In genomic region chr5:37244161-37244560, GRCm38 (mm10) we compare ENCODE assay signal across 8 mouse cellular contexts. TPM values are rescaled to one million over a fixed set of nuclear protein-coding genes. Genes with fewer than 3 reads are reported as not detected.
DNase-seq lines count a peak whose midpoint lies in the region; ATAC-seq lines count a peak whose summit lies in the region.

No protein-coding gene starts in this region.

- H3K4me3 ChIP-seq in hindbrain, embryonic 11.5 days (ENCODE audit: low read depth, low read length) = peak overlapping the region; percentile 52
- peak overlapping the region; percentile 77 for H3K4me3 ChIP-seq in midbrain, embryonic 11.5 days (ENCODE audit: low read depth, low read length)

- H3K9ac ChIP-seq in hindbrain, embryonic 11.5 days (ENCODE audit: low read depth, low read length) = peak overlapping the region; percentile 70
- no peak overlapping the region; the same call in 1 of the 2 replicates for H3K9ac ChIP-seq in midbrain, embryonic 11.5 days (ENCODE audit: low read length)

- peak overlapping the region; percentile 92 for H3K27ac ChIP-seq in hindbrain, embryonic 11.5 days (ENCODE audit: low read depth, low read length)
- H3K27ac ChIP-seq in midbrain, embryonic 11.5 days (ENCODE audit: low read depth, low read length) = peak overlapping the region; percentile 12; the same call in 1 of the 2 replicates

- under 1% methylated on average over 13 of the region's 13 CpGs for WGBS in hindbrain, embryonic 11.5 days
- 3% methylated on average over 13 of the region's 13 CpGs for WGBS in midbrain, embryonic 11.5 days

- ATAC-seq in hindbrain, embryonic 11.5 days (ENCODE audit: low FRiP score) = peak; percentile 51
- ATAC-seq in midbrain, embryonic 11.5 days (ENCODE audit: low FRiP score) = peak; percentile 36

- H3K4me1 ChIP-seq in hindbrain, embryonic 11.5 days (replicated peaks; ENCODE audit: control insufficient read depth, insufficient read depth, low read length) = peaks cover 5% of the 10 kb centered on the region; the same call in 1 of the 2 replicates
- H3K4me1 ChIP-seq in midbrain, embryonic 11.5 days (ENCODE audit: control insufficient read depth, insufficient read depth, low read length) = peaks cover 32% of the 10 kb centered on the region

- no peaks in the 10 kb centered on the region for H3K9me3 ChIP-seq in hindbrain, embryonic 11.5 days (ENCODE audit: control insufficient read depth, low read length)
- no peaks in the 10 kb centered on the region for H3K9me3 ChIP-seq in midbrain, embryonic 11.5 days (ENCODE audit: control insufficient read depth, low read length)

- no peaks in the 10 kb centered on the region for H3K36me3 ChIP-seq in hindbrain, embryonic 11.5 days (ENCODE audit: control insufficient read depth, insufficient read depth, low read length)
- H3K36me3 ChIP-seq in midbrain, embryonic 11.5 days (ENCODE audit: control insufficient read depth, insufficient read depth, low read length) = no peaks in the 10 kb centered on the region

- peak overlapping the region; percentile 80 for H3K4me2 ChIP-seq in hindbrain, embryonic 11.5 days (replicated peaks; ENCODE audit: low read depth, low read length)
- peak overlapping the region; percentile 81 for H3K4me2 ChIP-seq in midbrain, embryonic 11.5 days

- DNase-seq in brain, adult 2 months (ENCODE audit: low read depth, low spot score) = peak; percentile 95
- DNase-seq in cerebellum, postnatal 4 days (ENCODE audit: low spot score in 2 of 2) = peak; percentile 32 to 68
- peak; percentile 83 for DNase-seq in hindbrain, embryonic 11.5 days (ENCODE audit: low spot score)
- peak; percentile 94 for DNase-seq in midbrain, embryonic 11.5 days (ENCODE audit: low spot score, missing footprints)
- no peak for DNase-seq in thymus, postnatal 4 days
- DNase-seq in heart, postnatal 25 days (ENCODE audit: low spot score) = no peak
- no peak for DNase-seq in ovary, postnatal 14 days (ENCODE audit: low spot score)
- no peak for DNase-seq in spleen, adult 12 weeks (ENCODE audit: low spot score)

- peaks cover 35% of the 10 kb centered on the region for H3K27me3 ChIP-seq in hindbrain, embryonic 11.5 days (ENCODE audit: control insufficient read depth, insufficient read depth, low read length)
- peaks cover 54% of the 10 kb centered on the region for H3K27me3 ChIP-seq in midbrain, embryonic 11.5 days (ENCODE audit: control insufficient read depth, insufficient read depth, low read length)

- intact Hi-C loops in heart, postnatal 25 days (cut with DNase I) = loop anchor here (5.0 kb wide), 1 partner anchor 43 kb away; no protein-coding TSS in a partner anchor

RNA-seq across cellular contexts. Expression of gene Crmp1, which starts 2.4 kb away (rescaled TPM):
- polyA plus RNA-seq in hindbrain, embryonic 11.5 days (2014; fragmentation: Nextera tagmentation; extraction: Ambion mirVana) = 340 and 413 TPM in 2 replicates
- polyA plus RNA-seq in midbrain, embryonic 11.5 days (2014; fragmentation: Nextera tagmentation; extraction: Ambion mirVana) = 272 and 295 TPM in 2 replicates
- total RNA-seq in heart, postnatal 25 days (2021) = 1 to 10 TPM; 1.2 to 1.3 TPM

Comparison
In these comparisons a context has a peak if more than half of its experiments do, and no peak if none do; other contexts are left out.
1. DNase-seq: peak in brain, adult 2 months (single experiment), cerebellum, postnatal 4 days (2 of 2), hindbrain, embryonic 11.5 days (single experiment) and midbrain, embryonic 11.5 days (single experiment); none in thymus, postnatal 4 days (single experiment), heart, postnatal 25 days (single experiment), ovary, postnatal 14 days (single experiment) and spleen, adult 12 weeks (single experiment).